Mouse (Mus musculus): Measurements from ENCODE around the gene Rab44.

DNA sequence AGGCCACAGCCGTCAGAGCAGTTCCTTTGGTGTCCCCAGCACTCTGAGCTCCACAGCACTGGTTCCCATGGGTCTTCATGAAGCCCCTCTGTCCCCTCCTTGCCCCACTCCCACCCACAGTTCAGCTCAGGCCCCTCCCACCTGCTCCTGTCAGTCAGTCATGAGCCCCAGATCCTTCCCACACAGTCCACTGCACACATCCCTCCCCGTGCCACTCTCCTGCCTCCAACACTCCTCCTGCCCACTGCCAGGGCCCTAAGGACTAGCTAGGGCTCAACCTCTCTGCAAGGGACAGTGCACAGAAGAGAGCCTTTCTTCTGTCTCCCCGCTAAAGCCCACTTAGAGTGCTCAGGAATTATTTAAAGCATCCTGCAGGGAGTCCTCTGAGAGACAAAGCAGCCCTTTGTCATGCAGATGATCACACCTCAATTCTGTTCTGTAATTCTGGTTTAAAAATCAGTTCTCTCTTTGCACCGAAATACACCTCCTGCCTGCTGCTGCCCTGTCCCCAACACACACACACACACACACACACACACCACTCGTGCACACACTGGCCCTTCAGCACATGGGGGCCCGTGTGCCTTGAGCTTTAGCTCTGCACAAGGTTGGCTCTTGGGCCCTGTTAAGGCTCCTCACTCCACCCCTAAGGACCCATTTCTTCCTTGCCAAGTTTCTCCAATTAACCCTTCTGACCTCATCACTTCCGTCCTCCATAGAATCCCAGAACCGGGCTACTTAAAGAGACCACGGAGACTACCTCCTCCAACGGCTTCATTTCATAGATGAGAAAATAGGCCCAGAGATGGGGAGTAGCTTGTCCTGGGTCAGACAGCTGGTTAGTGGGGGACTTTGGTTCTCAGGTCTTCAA, 73.3 kb downstream of the Rab44 start:
- TF ChIP-seq CTCF (IDR thresholded peaks at IDR 0.05; ENCODE audit: control insufficient read depth, insufficient read depth, low read length) (no peak), POLR2A (IDR thresholded peaks at IDR 0.05; ENCODE audit: borderline replicate concordance, control insufficient read depth, low read depth, low read length) (no peak)
